Mouse (Mus musculus): Measurements from ENCODE around the gene Fen1.

GRCm38 (mm10) chr19:10221585-10221984 is 17.6 kb upstream of the Fen1 start:
- TF ChIP-seq POLR2A (IDR thresholded peaks at IDR 0.05; ENCODE audit: control insufficient read depth, low read depth, low read length) = no peak
- no peak for TF ChIP-seq CTCF (IDR thresholded peaks at IDR 0.05; ENCODE audit: control insufficient read depth, insufficient read depth, insufficient replicate concordance, low read depth, low read length)

All from testis, adult 2 months (tissue).